Mouse (Mus musculus): ENCODE results near the gene Slc25a16.
A peak's percentile ranks its signal among the peaks of the same experiment; 100 is the strongest.

Gene Slc25a16

DNA sequence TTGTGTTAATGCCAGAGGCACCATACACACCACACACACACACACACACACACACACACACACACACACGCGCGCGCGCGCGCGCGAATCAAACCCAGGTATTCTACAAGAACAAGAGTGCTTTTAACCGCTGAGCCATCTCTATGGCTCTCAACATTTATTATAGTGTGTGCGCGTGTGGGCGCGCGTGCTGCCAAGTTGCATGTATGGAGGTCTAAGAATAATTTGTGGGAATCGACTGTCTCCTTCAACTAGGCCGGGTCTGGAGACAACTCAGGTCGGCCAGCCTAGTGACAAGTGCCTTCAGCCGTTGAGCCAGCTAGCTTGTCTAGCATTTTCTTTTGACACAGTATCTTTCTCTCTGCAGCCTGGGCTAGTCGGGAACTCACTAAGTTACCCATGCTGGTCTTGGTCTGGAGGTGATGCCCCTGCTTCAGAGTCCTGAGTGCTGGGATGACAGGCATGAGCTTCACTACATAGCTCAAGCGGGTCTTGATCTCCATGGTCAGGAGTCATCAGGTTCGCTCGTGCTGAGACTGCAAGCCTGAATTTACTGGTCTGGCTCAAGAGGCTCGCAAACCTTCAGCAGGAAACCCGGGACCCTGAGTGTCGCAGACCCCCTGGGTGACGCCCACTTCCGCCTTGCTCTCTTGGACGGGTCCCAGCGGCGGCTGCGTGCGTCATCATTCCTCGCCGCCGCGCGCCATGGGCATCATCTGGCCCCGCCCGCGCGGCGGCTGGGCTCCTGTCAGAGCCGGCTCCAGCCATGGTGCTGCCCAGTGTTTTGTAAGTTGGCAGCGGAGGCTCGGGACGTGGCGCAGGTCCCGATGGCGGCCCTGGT, at the start of gene Slc25a16:
Slc25a16 (plus strand) TSS at position 709 of the 841 bp plus-strand sequence.
- peak; percentile 93 for DNase-seq

DNA sequence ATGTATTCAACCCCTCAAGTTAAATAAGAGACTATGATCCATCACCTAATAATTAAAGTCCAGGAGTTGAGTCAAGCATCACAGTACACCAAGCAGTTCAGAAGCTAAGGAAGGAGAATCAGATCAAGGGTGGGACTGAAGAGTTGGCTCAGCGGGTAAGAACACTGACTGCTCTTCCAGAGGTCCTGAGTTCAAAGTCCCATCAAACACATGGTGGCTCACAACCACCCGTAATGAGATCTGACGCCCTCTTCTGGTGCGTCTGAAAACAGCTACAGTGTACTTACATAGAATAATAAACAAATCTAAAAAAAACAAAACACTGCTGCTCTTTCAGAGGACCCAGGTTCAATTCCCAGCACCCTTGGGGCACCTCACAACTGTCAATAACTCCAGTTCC, 45.6 kb upstream of the Slc25a16 start:
- no peak for DNase-seq

DNA sequence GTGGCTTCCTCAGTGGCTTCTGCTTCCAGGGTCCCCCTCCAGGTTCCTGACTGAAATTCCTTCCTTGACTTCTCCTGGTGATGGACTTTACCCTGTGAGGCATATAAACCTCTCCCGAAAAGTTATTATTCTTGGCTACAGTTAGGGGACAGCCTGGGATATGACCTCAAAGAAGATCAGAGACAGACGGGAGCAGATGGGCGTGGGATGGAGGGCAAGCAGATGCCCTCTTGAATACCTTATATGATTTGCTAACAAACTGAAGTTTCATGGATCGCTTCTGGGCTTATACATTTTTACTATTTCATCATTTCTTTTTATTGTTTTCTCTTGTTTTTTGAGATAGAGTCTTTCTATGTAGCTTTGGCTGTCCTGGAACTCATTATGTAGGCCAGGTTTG, 44.9 kb upstream of the Slc25a16 start:
- no peak for DNase-seq

DNA sequence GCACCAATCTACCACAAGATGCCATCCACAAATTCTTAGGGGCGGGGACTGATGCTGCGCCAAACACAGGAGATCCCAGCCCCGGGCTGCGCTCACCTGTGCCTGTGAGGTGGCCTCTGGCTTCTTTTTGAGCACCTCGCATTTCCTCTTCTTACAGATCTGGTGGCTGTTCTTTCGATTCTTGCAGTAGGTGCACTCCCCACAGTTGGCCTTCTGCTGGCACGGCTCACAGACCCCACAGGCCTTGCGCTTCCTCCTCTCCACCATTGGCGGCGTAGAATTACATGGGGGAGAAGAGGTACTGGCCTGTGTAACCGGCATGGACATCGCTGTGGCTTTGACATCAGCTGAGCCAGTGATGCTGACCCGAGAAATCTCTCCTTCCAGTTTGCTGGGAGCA, 42.4 kb upstream of the Slc25a16 start:
- DNase-seq = no peak

DNA sequence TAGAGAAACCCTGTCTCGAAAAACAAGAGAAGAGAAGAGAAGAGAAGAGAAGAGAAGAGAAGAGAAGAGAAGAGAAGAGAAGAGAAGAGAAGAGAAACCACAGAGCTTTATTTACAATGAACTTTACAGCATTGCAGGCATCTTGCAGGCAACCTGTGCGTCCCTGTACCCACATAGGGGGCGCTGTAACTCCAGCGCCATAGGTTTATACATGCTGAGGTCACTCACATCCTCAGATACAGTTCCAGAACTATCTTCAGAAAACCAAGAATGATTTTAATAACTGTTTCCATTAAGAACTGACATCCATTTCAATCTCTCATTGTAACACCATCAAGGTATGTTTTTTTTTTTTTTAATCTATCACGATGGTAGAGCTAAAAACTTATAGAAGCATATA, 39.2 kb upstream of the Slc25a16 start:
- DNase-seq = no peak

DNA sequence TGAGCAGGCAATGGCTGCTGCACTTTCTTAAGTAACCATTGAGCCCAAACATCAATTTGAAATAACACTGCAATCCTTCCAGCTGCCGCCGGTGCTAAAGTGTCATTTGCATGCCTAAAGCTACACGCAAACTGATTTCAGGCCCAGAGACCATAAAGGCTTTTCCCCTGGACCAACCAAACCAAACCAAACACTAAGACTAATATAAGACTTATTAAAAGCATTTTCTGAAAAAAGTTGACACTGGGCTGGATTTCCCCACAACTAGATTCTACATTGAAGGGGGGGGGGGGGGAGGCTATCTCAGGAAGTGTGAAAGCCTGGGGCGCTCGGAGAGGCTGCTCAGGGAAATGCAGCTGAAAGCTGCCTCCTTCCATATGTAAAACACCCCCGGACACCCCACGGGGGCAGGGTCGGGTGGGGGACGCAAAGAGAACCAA, 36.5 kb upstream of the Slc25a16 start:
- no peak for DNase-seq

DNA sequence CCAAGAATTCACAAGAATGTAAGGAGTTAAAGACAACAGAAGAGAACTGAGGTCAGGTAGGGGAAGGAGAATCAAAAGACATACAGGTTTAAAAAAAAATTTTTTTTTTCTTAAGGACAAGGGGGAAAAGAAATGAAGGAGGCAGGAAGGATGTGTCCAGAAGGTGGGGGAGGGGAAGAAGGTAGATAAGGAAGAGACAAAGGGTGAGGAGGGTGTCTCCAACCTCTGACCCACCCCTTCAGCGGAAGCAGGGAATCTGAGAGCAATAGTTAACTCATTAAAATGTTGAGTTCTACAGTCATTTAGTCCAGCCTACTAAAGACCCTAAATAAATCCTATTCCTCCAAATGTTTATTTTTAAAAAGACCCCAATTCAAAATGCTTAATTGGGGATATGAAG, 35.9 kb upstream of the Slc25a16 start:
- no peak for DNase-seq

DNA sequence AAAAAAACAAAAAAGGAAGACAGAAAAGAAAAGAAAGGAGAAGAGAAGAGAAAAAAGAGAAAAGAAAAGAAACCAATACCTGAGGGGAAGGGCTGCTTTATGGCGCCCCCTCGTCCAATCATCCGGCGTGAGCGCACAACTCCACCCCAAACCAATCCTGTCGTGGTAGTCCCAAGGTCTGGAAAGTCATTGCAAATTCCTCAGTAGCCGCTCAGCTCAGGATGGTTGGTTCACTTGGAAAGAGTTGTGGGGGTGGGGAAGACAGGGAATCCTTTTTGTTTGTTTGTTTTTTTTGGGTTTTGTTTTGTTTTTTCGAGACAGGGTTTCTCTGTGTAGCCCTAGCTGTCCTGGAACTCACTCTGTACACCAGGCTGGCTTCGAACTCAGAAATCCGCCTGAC, 35.0 kb upstream of the Slc25a16 start:
- no peak for DNase-seq

DNA sequence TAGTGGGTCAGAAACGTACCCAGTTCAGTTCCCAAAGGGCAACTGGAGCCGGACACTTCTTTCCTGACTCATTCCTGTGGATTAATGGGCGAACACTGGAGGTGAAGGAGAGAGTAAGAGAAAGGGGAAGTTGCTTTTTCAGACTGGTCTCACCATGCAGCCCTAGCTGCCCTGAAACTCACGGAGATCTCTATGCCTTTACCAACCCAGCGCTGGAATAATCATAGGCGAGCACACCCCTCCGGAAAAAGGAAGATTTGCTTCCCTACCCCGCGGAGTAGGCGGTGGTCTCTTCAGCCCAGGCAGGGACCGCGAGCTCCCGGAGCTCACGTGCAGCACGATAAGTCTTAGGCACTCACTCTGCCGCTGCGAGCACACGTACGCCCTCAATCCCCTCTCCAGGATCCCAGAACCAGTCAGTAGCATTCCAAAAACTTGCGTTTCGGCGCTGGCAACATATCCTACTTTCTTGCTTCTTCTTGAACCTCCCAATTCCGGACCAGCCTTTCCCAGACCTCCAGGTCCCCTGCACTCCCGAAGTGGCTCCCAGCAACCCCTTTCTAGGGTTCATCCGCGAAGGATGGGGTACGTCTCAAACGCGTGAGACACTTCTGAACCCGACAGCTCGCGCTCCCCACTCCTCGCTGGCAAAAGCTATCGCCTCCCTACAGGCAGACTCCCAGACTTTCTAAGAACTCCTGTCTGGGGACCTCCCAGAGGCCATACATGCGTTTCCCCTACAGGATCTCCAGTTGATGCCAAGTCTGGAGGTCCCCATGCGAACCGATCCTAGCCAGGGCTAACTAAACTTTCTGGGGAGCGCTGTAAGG, 34.2 kb upstream of the Slc25a16 start:
- DNase-seq = no peak

DNA sequence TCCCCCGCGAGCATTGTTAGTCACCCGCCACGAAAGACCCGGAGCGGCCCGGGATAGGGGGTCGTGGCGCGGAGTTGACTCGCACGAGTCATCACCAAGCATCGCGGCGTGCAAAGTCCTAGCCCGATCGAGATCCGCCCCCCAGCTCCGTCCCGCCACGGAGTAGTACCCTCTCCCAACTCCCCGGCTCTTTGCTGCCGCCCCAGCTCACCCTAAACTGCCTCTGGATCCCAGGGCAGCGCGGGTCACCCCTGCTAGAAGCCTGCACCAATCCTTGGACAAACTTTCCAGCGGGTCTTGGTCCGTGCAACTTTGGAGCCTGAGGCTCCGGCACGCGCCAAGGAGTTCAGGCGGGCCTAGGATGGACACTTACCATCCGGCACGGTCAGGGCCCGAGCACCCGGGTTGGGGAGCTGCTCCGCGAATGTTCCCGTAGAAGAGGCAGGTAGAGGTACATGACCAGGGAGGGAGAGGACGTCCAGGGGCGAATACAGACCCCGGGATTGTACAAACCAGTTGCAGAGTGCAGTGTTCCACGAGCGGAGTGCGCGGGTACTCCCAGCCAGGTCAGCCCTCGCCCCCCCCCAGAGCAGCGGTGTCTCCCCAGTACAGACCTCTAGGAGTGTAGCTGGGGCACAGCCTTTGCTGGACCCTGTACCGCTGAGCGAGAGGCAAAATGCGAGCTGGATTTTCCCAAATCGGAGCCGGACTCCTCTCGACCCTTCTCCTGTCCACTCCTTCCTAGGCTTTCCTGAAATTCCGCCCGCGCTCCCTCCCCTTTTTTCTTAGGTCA, 33.4 kb upstream of the Slc25a16 start:
- no peak for DNase-seq

DNA sequence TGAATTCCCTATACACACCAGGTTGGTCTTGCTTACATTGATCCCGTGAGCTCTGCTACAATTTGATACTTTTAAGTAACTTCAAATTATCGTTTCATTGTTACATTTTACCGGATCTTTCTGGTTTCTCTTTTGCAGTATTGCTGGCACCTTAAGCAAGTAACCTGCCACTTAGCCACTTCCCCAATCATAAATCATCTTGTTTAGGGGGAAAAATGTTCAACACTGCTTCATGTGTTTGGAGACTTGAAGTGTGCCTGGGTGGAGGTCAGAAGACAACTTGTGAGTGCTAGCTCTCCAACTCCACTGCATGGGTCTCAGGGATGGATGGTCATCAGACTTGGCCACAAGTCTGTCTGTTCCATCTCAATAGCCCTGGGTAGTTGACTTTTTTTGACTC, 29.4 kb upstream of the Slc25a16 start:
- DNase-seq = no peak

DNA sequence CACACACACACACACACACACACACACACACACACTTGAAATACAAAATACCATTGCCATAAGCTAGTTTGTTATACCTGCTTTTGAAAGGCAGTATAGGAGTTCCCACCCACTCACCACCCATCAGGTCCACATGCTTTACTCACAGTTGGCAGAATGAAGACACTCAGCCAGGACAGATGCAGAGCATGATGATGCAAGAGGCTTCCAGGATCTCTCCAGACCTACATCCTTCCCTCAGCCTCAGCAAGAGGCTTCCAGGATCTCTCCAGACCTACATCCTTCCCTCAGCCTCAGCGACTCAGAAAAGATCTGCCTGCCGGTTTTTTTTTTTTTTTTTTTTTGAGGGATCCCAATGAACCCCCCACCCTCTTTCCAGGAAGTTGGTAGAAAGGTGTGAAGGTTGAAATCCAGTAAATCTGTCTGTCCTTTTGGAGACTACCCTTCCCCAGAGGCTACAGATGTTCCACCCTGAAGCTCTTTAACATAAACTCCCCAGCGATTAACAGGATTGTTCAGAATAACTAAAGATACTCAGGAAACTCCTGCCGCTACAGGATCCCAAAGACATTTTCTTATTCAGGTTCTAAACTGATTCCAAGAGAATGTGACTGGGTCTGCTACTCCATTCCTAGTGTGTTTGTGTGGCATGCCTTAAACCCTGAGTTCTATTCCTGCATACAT, 27.7 kb upstream of the Slc25a16 start:
- DNase-seq = no peak

DNA sequence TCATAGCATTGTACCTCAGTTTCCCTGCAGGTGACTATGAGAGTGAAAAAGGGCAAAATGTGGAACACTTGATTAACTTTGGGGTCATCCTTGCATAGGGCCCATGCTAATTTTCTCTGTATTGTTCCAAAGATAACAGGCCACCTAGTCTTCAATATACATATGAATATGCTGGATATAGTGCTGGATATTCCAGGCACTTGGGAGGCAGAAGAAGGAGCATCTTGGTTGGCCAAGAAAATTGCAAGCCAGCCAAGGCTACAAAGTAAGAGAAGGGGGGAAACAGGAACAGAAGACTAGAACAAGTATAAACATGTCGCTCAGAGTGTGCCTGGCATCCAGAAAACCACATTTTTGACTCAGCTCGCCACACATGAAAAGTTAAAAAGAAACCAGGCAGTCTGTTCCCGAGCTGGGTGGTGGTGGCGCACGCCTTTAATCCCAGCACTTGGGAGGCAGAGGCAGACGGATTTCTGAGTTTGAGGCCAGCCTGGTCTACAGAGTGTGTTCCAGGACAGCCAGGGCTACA, 27.0 kb upstream of the Slc25a16 start:
- DNase-seq = no peak

DNA sequence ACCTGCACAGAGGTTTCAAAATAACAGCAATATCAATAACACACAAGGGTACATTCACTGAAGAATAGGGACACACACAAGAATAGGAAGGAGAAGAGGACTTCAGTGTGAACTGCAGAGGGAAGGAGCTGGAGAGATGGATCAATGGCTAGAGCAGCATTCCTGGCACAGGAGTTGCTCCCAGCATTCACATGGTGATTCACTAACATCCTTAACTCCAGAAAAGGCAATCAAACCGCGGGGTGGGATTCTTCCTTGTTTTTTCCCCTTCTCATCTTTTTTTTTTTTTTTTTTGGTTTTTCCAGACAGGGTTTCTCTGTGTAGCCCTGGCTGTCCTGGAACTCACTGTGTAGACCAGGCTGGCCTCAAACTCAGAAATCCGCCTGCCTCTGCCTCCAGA, 26.0 kb upstream of the Slc25a16 start:
- no peak for DNase-seq

DNA sequence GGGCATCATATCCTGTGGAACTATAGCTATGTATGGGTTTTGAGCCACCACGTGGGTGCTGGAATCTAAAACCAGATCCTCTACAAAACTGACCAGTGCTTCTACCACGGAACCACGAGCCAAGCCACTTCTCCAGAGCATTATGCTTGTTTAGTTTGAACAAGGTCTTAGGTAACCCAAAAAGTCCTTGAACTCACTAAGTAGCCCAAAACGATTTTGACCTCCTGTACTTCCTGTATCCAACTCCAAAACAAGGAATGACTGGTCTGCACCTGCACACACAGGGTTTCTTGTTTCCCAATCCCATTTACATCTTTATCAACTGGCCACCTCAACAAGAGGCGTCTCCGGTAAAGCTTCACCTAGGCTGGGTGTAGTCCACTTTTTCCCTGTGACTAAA, 25.0 kb upstream of the Slc25a16 start:
- DNase-seq = no peak

DNA sequence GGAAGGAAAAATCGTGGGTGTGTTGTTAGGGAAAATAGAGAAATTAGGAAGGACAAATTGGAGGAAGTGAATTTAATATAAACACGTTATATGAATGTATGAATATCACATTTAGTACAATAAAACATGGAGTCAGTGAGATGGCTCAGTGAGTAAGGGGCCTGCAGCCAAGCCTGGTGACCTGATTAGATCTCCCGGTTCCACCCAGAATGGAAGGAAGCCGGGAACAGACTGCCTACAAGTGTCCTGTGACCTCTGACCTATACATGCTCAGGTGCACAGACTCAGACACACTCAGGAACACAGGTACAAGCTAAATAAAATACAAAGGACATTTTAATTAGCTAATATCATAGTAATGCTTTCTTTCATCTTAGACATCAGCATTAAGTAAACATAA, 24.4 kb upstream of the Slc25a16 start:
- no peak for DNase-seq

DNA sequence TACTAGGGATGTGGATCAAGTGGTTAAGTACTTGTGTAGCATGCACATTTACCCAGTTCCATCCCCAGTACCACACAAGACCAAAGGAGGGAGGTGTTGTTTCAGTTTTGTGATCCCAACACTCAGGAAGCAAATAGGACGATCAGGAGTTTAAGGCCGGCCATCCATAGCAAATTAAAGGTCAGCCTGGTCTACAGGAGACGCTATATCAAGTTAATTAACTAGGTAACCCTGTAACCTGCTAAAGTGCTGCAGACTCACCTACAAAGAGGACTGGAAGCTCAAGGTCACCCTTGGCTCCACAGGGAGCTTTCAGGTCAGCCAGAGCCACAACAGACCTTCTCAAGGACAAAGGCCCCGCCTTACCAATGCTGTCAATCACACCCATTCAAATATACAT, 23.7 kb upstream of the Slc25a16 start:
- no peak for DNase-seq

DNA sequence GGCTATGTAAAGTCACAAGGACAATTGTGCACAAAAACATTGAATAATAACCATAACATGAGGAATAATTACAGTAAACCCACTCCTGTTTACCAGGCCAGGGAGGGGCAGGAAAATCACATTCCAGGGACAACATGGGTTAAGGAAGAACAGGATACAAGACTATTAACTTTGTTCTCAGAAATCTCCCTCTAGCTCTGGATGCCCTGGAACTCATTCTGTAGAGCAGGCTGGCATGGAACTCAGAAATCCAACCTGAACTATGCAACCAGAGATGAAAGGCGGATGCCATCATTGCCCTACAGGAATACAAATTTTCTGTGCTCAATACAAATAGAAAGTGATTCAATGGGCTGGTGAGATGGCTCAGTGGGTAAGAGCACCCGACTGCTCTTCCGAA, 23.0 kb upstream of the Slc25a16 start:
- no peak for DNase-seq

DNA sequence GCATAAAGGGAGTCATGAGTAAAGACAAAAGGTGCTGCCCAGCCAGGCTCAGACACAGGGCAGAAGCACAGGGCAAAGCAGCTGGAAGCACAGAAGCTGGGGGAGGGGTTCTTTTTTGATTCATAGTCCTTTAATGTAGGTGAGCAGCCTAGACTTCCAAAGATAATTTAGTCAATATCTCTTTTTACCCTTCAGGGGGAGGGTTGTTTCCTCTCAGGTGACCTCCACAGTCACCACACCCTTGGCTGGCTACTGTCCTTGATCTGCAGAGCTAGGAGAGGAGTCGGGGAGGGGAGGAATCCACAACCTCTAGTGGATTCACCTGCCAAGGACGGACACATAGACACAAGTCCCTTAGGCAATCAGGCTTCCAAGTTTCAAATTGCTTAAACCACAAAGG, 22.4 kb upstream of the Slc25a16 start:
- no peak for DNase-seq

DNA sequence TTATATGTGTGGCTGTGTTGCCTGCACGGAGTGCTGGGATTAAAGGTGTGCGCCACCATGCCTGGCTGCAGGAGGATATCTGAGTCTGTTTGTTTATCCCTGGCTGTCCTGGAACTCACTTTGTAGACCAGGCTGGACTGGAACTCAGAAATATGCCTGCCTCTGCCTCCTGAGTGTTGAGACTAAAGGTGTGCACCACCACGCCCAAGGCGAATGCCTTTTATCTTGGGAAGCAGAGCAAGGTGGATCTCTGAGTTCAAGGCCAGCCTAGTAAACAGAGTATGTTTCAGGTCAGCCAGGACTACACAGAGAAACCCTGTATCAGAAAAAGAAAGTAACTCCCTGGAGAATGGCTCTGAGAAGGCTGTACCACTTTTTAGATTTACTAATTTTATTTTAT, 20.3 kb upstream of the Slc25a16 start:
- DNase-seq = no peak

DNA sequence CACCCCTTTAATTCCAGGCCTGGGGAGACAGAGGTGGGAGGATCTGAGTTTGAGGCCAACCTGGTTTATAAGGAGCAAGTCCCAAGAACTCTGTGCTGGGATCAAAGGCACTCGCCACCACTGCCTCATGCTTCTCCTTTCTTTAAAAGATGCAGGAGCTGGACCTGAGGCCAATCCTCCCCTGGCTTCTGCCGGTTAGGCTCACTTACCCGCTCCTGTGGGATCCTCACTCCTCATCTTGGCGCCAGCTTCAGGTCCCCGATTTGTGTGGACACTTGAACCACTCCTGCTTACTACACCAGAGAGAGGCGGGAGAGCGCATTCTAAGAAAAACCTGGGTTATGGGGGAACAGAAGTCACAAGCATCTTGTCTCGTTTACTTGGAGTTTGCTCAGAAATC, 18.6 kb upstream of the Slc25a16 start:
- DNase-seq = no peak

DNA sequence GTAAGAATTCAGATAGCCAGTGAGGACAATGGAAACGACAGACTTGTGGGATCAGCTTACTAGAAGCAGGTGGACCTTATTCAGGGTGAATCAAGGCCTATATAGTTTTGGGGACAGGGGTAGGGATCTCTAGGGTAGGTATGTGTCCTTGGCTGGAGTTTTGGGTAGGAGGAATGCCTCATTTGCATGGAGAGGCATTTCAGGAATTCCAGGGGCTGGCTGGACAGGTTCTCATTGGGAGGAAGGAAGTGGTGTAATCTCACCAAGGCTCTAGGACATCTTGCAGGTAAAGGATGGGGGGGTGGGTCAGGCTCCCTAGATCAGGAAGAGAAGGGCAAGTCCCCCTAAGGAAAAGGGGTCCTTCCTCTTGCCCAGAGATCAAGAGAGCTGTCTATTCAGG, 17.6 kb upstream of the Slc25a16 start:
- DNase-seq = no peak

DNA sequence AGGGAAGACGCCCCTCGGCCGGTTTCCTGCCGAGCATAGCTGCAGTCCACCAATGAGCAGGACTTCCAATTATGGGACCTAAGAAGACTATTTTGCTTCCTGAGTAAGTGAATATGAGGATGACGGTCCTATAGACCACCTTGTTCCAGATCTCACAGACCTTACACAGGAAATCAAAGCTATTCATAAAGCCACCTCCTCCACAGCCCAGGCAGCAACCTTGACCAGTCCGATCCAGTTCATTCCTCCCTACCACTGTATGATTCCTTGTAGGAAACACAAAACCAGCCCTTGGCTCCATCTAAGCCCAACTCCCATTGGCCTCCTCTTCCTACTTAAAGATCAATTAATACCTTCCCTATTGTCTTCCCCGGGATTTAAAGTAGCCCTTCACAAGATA, 14.1 kb upstream of the Slc25a16 start:
- no peak for DNase-seq
